Mouse (Mus musculus): Measurements from ENCODE around the gene Socs7. TPM values are rescaled to one million over a fixed set of nuclear protein-coding genes. Genes with fewer than 3 reads are reported as not detected.
"Not testable (repeated sequence)": the region's sequence is repeated elsewhere in the genome, so short reads cannot be mapped to it uniquely, and the experiment has no call there.

Socs7 gene
- 10 to 100 TPM; 70.6 to 71.8 TPM for total RNA-seq (2021)

- intact Hi-C loops (cut with DNase I), result loop anchor here (5.0 kb wide), 1 partner anchor 40 kb away; no protein-coding TSS in a partner anchor
- peak; percentile 97 for DNase-seq
These were observed at the start of gene Socs7 for GRCm38 (mm10) chr11:97361948-97362648. Gene Socs7 (plus strand): TSS chr11:97362551.

GRCm38 (mm10) chr11:97312871-97313270 is 49.5 kb upstream of the Socs7 start:
- intact Hi-C loops (cut with DNase I), result loop anchor here (5.0 kb wide), 1 partner anchor 36 kb away; no protein-coding TSS in a partner anchor
- DNase-seq, result not testable (repeated sequence)

GRCm38 (mm10) chr11:97314110-97314509 is 48.2 kb upstream of the Socs7 start:
- intact Hi-C loops (cut with DNase I), result loop anchor here (5.0 kb wide), 1 partner anchor 37 kb away; no protein-coding TSS in a partner anchor
- DNase-seq, result no peak

- no peak for DNase-seq
- intact Hi-C loops (cut with DNase I), result loop anchor here (5.0 kb wide), 1 partner anchor 38 kb away; no protein-coding TSS in a partner anchor
These were observed 47.4 kb upstream of the Socs7 start for GRCm38 (mm10) chr11:97314751-97315503.

- peak; percentile 98 for DNase-seq
- intact Hi-C loops (cut with DNase I), result no loop called here
These were observed 46.5 kb upstream of the Socs7 start, which contains the start of gene Mrpl45 for GRCm38 (mm10) chr11:97315504-97316503. Gene Mrpl45 (plus strand): TSS chr11:97315716.

- intact Hi-C loops (cut with DNase I), result no loop called here
- no peak for DNase-seq
These were observed 41.2 kb upstream of the Socs7 start for GRCm38 (mm10) chr11:97321197-97321596.

- intact Hi-C loops (cut with DNase I); DNase-seq: not testable (repeated sequence)
These were observed 40.3 kb upstream of the Socs7 start for GRCm38 (mm10) chr11:97321894-97322600.

- intact Hi-C loops (cut with DNase I), result no loop called here
- DNase-seq, result no peak
These were observed 37.1 kb upstream of the Socs7 start for GRCm38 (mm10) chr11:97325224-97325623.

GRCm38 (mm10) chr11:97328148-97328547 is 34.2 kb upstream of the Socs7 start:
- intact Hi-C loops (cut with DNase I), result no loop called here
- DNase-seq, result peak; percentile 57

GRCm38 (mm10) chr11:97330315-97330714 is 32.0 kb upstream of the Socs7 start:
- intact Hi-C loops (cut with DNase I), result no loop called here
- DNase-seq, result no peak

- DNase-seq, result no peak
- intact Hi-C loops (cut with DNase I), result no loop called here
These were observed 30.8 kb upstream of the Socs7 start for GRCm38 (mm10) chr11:97331231-97332190.

- intact Hi-C loops (cut with DNase I), result no loop called here
- no peak for DNase-seq
These were observed 29.3 kb upstream of the Socs7 start for GRCm38 (mm10) chr11:97333044-97333443.

GRCm38 (mm10) chr11:97333896-97334295 is 28.5 kb upstream of the Socs7 start:
- intact Hi-C loops (cut with DNase I), result no loop called here
- no peak for DNase-seq

- DNase-seq, result no peak
These were observed 28.0 kb upstream of the Socs7 start for GRCm38 (mm10) chr11:97334400-97334799.

GRCm38 (mm10) chr11:97336238-97336637 is 26.1 kb upstream of the Socs7 start:
- intact Hi-C loops (cut with DNase I), result no loop called here
- DNase-seq, result no peak

More at GRCm38 (mm10) chr11:97334400-97334799, 28.0 kb upstream of the Socs7 start:
- intact Hi-C loops (cut with DNase I), result no loop called here

GRCm38 (mm10) chr11:97336751-97337345 is 25.5 kb upstream of the Socs7 start:
- intact Hi-C loops (cut with DNase I), result no loop called here
- no peak for DNase-seq

- intact Hi-C loops (cut with DNase I), result no loop called here
- DNase-seq, result no peak
These were observed 25.0 kb upstream of the Socs7 start for GRCm38 (mm10) chr11:97337363-97337762.

GRCm38 (mm10) chr11:97338302-97338976 is 23.9 kb upstream of the Socs7 start:
- peak; percentile 42 for DNase-seq
- intact Hi-C loops (cut with DNase I), result no loop called here
